Mouse (Mus musculus) c-Kit-positive CD71-negative TER-119-negative erythroid progenitor cells, embryonic 14.5 days (primary cell): ENCODE data around the gene Hdgfl3.

ENCODE experiments used
- DNase-seq: peaks from one replicate; pipeline ENCODE4 v3.0.0-alpha.2; 2013; ENCODE audit warnings: low read depth

The Hdgfl3 gene

GRCm38 (mm10) chr7:81899361-81899760 is 34.9 kb downstream of the Hdgfl3 start:
- DNase-seq: no peak

- DNase-seq: no peak
Measured at GRCm38 (mm10) chr7:81885128-81885527, 49.1 kb downstream of the Hdgfl3 start.

- no peak for DNase-seq
Measured at GRCm38 (mm10) chr7:81881600-81881999, 52.7 kb downstream of the Hdgfl3 start.

GRCm38 (mm10) chr7:81880797-81881196 is 53.5 kb downstream of the Hdgfl3 start:
- no peak for DNase-seq

- no peak for DNase-seq
Measured at GRCm38 (mm10) chr7:81880286-81880685, 54.0 kb downstream of the Hdgfl3 start.

GRCm38 (mm10) chr7:81875372-81875771 is 58.9 kb downstream of the Hdgfl3 start:
- DNase-seq: no peak

GRCm38 (mm10) chr7:81874636-81875035 is 59.6 kb downstream of the Hdgfl3 start:
- no peak for DNase-seq

GRCm38 (mm10) chr7:81873807-81874206 is 60.5 kb downstream of the Hdgfl3 start:
- DNase-seq: no peak

GRCm38 (mm10) chr7:81872493-81873013 is 61.7 kb downstream of the Hdgfl3 start:
- no peak for DNase-seq

- DNase-seq: peak; percentile 45
Measured at GRCm38 (mm10) chr7:81868158-81868557, 66.1 kb downstream of the Hdgfl3 start.

GRCm38 (mm10) chr7:81867231-81867930 is 66.9 kb downstream of the Hdgfl3 start:
- no peak for DNase-seq

- DNase-seq: no peak
Measured at GRCm38 (mm10) chr7:81865937-81866336, 68.3 kb downstream of the Hdgfl3 start.

- no peak for DNase-seq
Measured at GRCm38 (mm10) chr7:81864552-81864951, 69.7 kb downstream of the Hdgfl3 start.

- DNase-seq: peak; percentile 58
Measured at GRCm38 (mm10) chr7:81862587-81863583, 71.4 kb downstream of the Hdgfl3 start.

- no peak for DNase-seq
Measured at GRCm38 (mm10) chr7:81861921-81862320, 72.4 kb downstream of the Hdgfl3 start.

- DNase-seq: no peak
Measured at GRCm38 (mm10) chr7:81861461-81861860, 72.8 kb downstream of the Hdgfl3 start.

GRCm38 (mm10) chr7:81860996-81861395 is 73.3 kb downstream of the Hdgfl3 start:
- peak; percentile 38 for DNase-seq

- DNase-seq: peak; percentile 43
Measured at GRCm38 (mm10) chr7:81860071-81860470, 74.2 kb downstream of the Hdgfl3 start.

GRCm38 (mm10) chr7:81858968-81859721 is 75.1 kb downstream of the Hdgfl3 start, which contains the start of gene Tm6sf1:
Tm6sf1 (plus strand) TSS chr7:81859001.
- DNase-seq: no peak

- DNase-seq: no peak
Measured at GRCm38 (mm10) chr7:81858236-81858635, 76.0 kb downstream of the Hdgfl3 start.

GRCm38 (mm10) chr7:81856221-81856620 is 78.1 kb downstream of the Hdgfl3 start:
- DNase-seq: no peak

- no peak for DNase-seq
Measured at GRCm38 (mm10) chr7:81855694-81856093, 78.6 kb downstream of the Hdgfl3 start, which contains the start of gene Gm10160. Gm10160 (minus strand) TSS chr7:81855794.
